ENCODE assay signal across 8 mouse cellular contexts in genomic region chr6:56808656-56809055, GRCm38 (mm10). TPM values are rescaled to one million over a fixed set of nuclear protein-coding genes. Genes with fewer than 3 reads are reported as not detected.
A peak's percentile ranks its signal among the peaks of the same experiment; 100 is the strongest.
DNase-seq lines count a peak whose midpoint lies in the region; ATAC-seq and TF ChIP-seq lines count a peak whose summit lies in the region.

No protein-coding gene starts in this region.

- H3K4me2 ChIP-seq in forebrain, embryonic 15.5 days (replicated peaks) = no peak overlapping the region
- H3K4me2 ChIP-seq in intestine, postnatal 0 days (replicated peaks; ENCODE audit: low read depth) = no peak overlapping the region
- no peak overlapping the region for H3K4me2 ChIP-seq in midbrain, postnatal 0 days (ENCODE audit: low read depth, low read length, poor library complexity, severe bottlenecking)

- WGBS in forebrain, embryonic 15.5 days = 13% methylated on average over 3 of the region's 3 CpGs
- 12% methylated on average over 3 of the region's 3 CpGs for WGBS in intestine, postnatal 0 days
- 11% methylated on average over 3 of the region's 3 CpGs for WGBS in midbrain, postnatal 0 days

- no peaks in the 10 kb centered on the region for H3K27me3 ChIP-seq in forebrain, embryonic 15.5 days
- H3K27me3 ChIP-seq in intestine, postnatal 0 days (replicated peaks; ENCODE audit: control insufficient read depth, insufficient read depth, low read length) = no peaks in the 10 kb centered on the region
- H3K27me3 ChIP-seq in midbrain, postnatal 0 days (ENCODE audit: insufficient read depth, low read length) = no peaks in the 10 kb centered on the region; the same call in 1 of the 2 replicates

- peak; percentile 95 for ATAC-seq in forebrain, embryonic 15.5 days (replicated peaks)
- ATAC-seq in intestine, postnatal 0 days = peak; percentile 56; the same call in 1 of the 2 replicates
- peak; percentile 87 for ATAC-seq in midbrain, postnatal 0 days (ENCODE audit: low FRiP score)

- H3K4me3 ChIP-seq in forebrain, embryonic 15.5 days = no peak overlapping the region
- no peak overlapping the region for H3K4me3 ChIP-seq in intestine, postnatal 0 days (ENCODE audit: low read depth, low read length)
- H3K4me3 ChIP-seq in midbrain, postnatal 0 days (ENCODE audit: low read depth, low read length) = no peak overlapping the region

- TF ChIP-seq CTCF in intestine, postnatal 0 days (IDR thresholded peaks at IDR 0.05; ENCODE audit: low read depth) = peak; percentile 93
- peak; percentile 95 for TF ChIP-seq CTCF in midbrain, postnatal 0 days (IDR thresholded peaks at IDR 0.05)

- peak; percentile 72 for DNase-seq in 416B (ENCODE audit: low read depth)
- DNase-seq in CD4-positive, CD25-positive, alpha-beta regulatory T cell, adult 2 months (ENCODE audit: low read depth, low spot score) = peak; percentile 81
- peak; percentile 48 for DNase-seq in cerebellum, adult 18-20 months
- DNase-seq in liver = peak; percentile 20
- DNase-seq in midbrain, postnatal 0 days (ENCODE audit: low spot score) = peak; percentile 73
- no peak for DNase-seq in testis, postnatal 14 days (ENCODE audit: low spot score)

- H3K36me3 ChIP-seq in forebrain, embryonic 15.5 days = no peaks in the 10 kb centered on the region
- H3K36me3 ChIP-seq in intestine, postnatal 0 days (ENCODE audit: control insufficient read depth, insufficient read depth) = no peaks in the 10 kb centered on the region
- no peaks in the 10 kb centered on the region for H3K36me3 ChIP-seq in midbrain, postnatal 0 days (ENCODE audit: insufficient read depth, low read length)

- H3K27ac ChIP-seq in forebrain, embryonic 15.5 days (replicated peaks) = no peak overlapping the region
- H3K27ac ChIP-seq in intestine, postnatal 0 days (ENCODE audit: low read depth, low read length) = no peak overlapping the region
- H3K27ac ChIP-seq in midbrain, postnatal 0 days (ENCODE audit: low read depth, low read length) = no peak overlapping the region

- no peak overlapping the region for H3K9ac ChIP-seq in forebrain, embryonic 15.5 days (replicated peaks)
- H3K9ac ChIP-seq in intestine, postnatal 0 days (ENCODE audit: low read depth, low read length) = no peak overlapping the region
- H3K9ac ChIP-seq in midbrain, postnatal 0 days (replicated peaks; ENCODE audit: low read length, poor library complexity, severe bottlenecking) = no peak overlapping the region

- H3K9me3 ChIP-seq in forebrain, embryonic 15.5 days = no peaks in the 10 kb centered on the region
- H3K9me3 ChIP-seq in intestine, postnatal 0 days (ENCODE audit: control insufficient read depth) = no peaks in the 10 kb centered on the region
- no peaks in the 10 kb centered on the region for H3K9me3 ChIP-seq in midbrain, postnatal 0 days (ENCODE audit: low read length)

- H3K4me1 ChIP-seq in forebrain, embryonic 15.5 days = peaks cover 5% of the 10 kb centered on the region; the same call in 1 of the 2 replicates
- no peaks in the 10 kb centered on the region for H3K4me1 ChIP-seq in intestine, postnatal 0 days (replicated peaks; ENCODE audit: control insufficient read depth, insufficient read depth, low read length)
- no peaks in the 10 kb centered on the region for H3K4me1 ChIP-seq in midbrain, postnatal 0 days (ENCODE audit: insufficient read depth, low read length)

RNA-seq across cellular contexts. Expression of gene Kbtbd2, which starts 11.0 kb away (rescaled TPM):
- polyA plus RNA-seq in forebrain, embryonic 15.5 days (2015; fragmentation: Nextera tagmentation; extraction: Ambion mirVana) = 36.4 and 37.9 TPM in 2 replicates
- polyA plus RNA-seq in intestine, postnatal 0 days (2015; fragmentation: Nextera tagmentation; extraction: Ambion mirVana) = 8.1 TPM in 2 replicates
- total RNA-seq in midbrain, postnatal 0 days (2014; rRNA removed) = 36.9 and 50.1 TPM in 2 replicates
- polyA plus RNA-seq in midbrain, postnatal 0 days (2015; fragmentation: Nextera tagmentation; extraction: Ambion mirVana) = 15.9 and 18.4 TPM in 2 replicates

RNA-seq across cellular contexts. Expression of gene Fkbp9, which starts 23.2 kb away (rescaled TPM):
- polyA plus RNA-seq in forebrain, embryonic 15.5 days (2015; fragmentation: Nextera tagmentation; extraction: Ambion mirVana) = 27.7 and 30.6 TPM in 2 replicates
- 38.0 and 39.4 TPM in 2 replicates for polyA plus RNA-seq in intestine, postnatal 0 days (2015; fragmentation: Nextera tagmentation; extraction: Ambion mirVana)
- total RNA-seq in midbrain, postnatal 0 days (2014; rRNA removed) = 44.8 and 46.5 TPM in 2 replicates
- polyA plus RNA-seq in midbrain, postnatal 0 days (2015; fragmentation: Nextera tagmentation; extraction: Ambion mirVana) = 31.9 and 36.7 TPM in 2 replicates
